Mouse (Mus musculus) bone marrow, adult 2 months (tissue): ENCODE data around the gene Sbpl.

Experiments
- CTCF ChIP-seq: fragments of 200-500 bp; IDR thresholded peaks from 2 replicates; pipeline ENCODE4 v1.5.1; 2011; ENCODE audit warnings: low read length, control low read depth; ENCODE audit not compliant: control insufficient read depth, insufficient read depth
- POLR2A ChIP-seq: fragments of 200-500 bp; IDR thresholded peaks from 2 replicates; pipeline ENCODE4 v1.6.1; 2011; ENCODE audit warnings: low read depth, mild to moderate bottlenecking, control low read depth, low read length, borderline replicate concordance; ENCODE audit not compliant: control insufficient read depth

DNA sequence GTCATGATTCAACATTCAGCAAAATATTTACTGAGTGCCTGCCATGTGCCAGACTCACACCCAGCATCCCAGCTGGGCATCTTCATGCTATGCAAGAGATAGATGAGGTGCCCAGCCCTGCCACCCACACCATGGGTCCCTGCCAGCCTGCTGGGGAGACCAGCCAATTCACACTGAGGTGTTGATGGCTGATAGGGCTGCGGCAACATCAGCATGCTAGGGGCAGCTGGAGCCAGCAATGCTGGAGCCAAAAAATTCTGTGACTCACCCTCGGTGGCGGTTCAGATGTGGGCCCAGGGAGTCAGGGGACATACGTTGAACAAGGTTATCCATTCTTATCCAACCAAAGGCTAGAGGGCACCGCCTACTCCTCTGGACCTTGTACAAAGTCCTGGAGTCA lies 45.3 kb upstream of the Sbpl start:
- TF ChIP-seq CTCF (no peak), POLR2A (no peak)
